Mouse (Mus musculus): ENCODE measurements around the gene Tspan7. TPM values are rescaled to one million over a fixed set of nuclear protein-coding genes. Genes with fewer than 3 reads are reported as not detected.

Gene Tspan7
- polyA plus RNA-seq, 1 experiment from 2014 or later = 106 TPM

DNA sequence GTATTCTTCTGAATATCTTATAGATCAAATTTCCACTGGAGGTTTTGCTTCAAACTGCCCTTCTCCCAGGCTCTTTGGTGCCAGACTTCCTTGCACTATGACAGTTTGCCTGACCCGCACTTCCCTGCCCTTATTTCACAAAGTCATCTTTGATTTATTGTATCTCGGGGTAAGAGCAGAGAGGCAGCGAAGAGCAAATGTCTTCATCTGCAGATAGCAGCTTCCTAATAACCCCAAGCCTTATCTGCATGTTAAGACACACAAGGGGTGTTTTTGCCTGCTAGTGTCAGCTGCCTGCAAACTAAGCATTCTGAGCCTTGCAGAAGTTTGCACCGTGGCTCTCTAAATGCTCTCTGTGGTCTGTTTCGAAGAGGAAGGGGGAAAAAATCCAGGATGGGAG is 29.5 kb downstream of the Tspan7 start:
- Histone ChIP-seq H3K4me2 (replicated peaks) (no peak overlapping the region), H3K27me3 (no peaks in the 10 kb centered on the region), H3K4me3 (no peak overlapping the region), H3K36me3 (no peaks in the 10 kb centered on the region), H3K9ac (no peak overlapping the region), H3K27ac (no peak overlapping the region), H3K9me3 (replicated peaks) (no peaks in the 10 kb centered on the region), H3K4me1 (no peaks in the 10 kb centered on the region)
- WGBS = 64% methylated on average over 5 of the region's 5 CpGs
- ATAC-seq (ENCODE audit: low FRiP score) = no peak

DNA sequence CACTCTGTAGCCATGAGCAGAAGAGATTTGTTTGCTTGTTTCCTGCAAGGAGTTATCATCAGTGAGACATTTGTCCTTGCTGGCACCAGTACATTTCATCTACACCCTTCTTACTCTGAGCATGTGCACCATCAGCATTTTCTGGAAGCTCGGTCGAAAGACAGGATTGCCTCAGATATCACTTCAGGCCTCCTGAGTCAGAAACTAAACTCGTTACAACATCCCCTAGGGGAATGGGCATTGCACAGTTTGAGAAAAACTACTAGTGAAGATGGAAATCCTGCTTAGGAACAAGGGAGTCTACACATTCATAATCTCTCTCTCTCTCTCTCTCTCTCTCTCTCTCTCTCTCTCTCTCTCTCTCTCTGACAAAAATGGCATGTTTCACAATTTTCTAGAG is 30.0 kb downstream of the Tspan7 start:
- no peak overlapping the region for H3K4me2 ChIP-seq (replicated peaks)
- H3K9me3 ChIP-seq (replicated peaks) = no peaks in the 10 kb centered on the region
- no peaks in the 10 kb centered on the region for H3K4me1 ChIP-seq
- 63% methylated on average over 3 of the region's 3 CpGs for WGBS
- H3K27me3 ChIP-seq = no peaks in the 10 kb centered on the region
- no peaks in the 10 kb centered on the region for H3K36me3 ChIP-seq
- H3K27ac ChIP-seq = no peak overlapping the region
- no peak for ATAC-seq (ENCODE audit: low FRiP score)
- H3K4me3 ChIP-seq = no peak overlapping the region
- no peak overlapping the region for H3K9ac ChIP-seq

DNA sequence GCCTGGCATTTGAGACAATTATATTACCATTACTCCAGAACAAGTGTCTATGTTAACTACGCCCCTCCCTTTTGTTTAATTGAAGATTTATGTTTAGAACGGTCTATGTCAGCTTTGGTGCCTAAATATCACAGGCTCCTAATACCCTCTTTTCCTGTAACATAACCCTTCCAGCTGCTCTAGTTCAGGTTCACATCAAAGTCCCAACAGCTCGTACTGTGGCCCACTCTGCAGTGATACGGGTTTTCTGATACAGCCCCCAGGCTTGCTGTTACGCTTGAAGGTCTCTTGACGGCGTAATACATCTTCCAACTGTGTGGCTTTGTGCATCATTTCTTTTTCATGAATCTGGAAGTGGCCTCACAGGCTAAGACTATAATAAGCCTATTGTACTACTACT is 31.5 kb downstream of the Tspan7 start:
- H3K36me3 ChIP-seq = no peaks in the 10 kb centered on the region
- no peak overlapping the region for H3K4me3 ChIP-seq
- no peak overlapping the region; the same call in 1 of the 2 replicates for H3K27ac ChIP-seq
- H3K27me3 ChIP-seq = no peaks in the 10 kb centered on the region
- H3K4me1 ChIP-seq = no peaks in the 10 kb centered on the region
- no peak overlapping the region for H3K9ac ChIP-seq
- 45% methylated on average over 7 of the region's 7 CpGs for WGBS
- no peak for ATAC-seq (ENCODE audit: low FRiP score)
- H3K9me3 ChIP-seq (replicated peaks) = no peaks in the 10 kb centered on the region
- no peak overlapping the region for H3K4me2 ChIP-seq (replicated peaks)

DNA sequence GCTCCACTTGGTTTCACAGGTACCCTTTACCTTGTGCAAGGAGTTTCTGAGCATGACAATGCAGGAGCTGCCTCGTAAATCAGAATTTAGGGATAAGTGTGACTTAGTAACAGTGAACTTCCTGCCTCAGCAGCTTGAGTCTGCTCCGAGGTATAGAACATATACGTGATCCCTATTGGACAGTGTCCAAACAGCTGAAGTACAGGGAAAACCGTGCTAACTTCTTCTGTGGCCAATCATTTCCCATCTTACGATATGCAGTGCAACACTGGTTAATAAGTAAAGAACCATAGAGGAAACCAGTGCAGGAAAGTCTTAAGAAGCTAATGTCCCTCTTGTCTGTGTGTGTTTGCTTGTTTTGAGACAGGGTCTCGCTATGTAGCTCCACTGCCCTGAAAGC is 32.0 kb downstream of the Tspan7 start:
- Histone ChIP-seq H3K4me2 (replicated peaks) (no peak overlapping the region), H3K4me3 (no peak overlapping the region), H3K9ac (no peak overlapping the region), H3K27ac (no peak overlapping the region; the same call in 1 of the 2 replicates), H3K9me3 (replicated peaks) (no peaks in the 10 kb centered on the region), H3K4me1 (no peaks in the 10 kb centered on the region), H3K27me3 (no peaks in the 10 kb centered on the region), H3K36me3 (no peaks in the 10 kb centered on the region)
- WGBS = 75% methylated on average over 6 of the region's 6 CpGs
- ATAC-seq (ENCODE audit: low FRiP score) = no peak

DNA sequence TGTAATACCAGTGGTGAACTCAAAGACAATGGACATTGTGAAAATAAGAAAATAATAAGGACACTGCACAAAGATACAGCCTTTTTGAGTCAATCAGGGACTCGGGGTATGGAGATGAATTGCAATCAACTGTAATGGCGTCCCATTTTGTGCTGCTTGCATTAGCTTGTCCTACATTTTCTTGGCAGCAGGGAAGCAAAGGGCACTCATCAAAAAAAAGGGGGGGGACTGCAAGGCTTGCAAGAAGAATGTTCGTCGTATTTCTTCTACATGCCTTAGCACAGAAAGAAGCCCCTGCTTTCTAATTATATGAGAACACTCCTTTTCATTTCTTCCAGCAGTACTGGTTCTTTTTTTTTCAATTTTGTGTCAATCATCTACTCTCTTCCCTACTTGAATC is 32.8 kb downstream of the Tspan7 start:
- 52% methylated on average over 4 of the region's 4 CpGs for WGBS
- H3K4me1 ChIP-seq = no peaks in the 10 kb centered on the region
- H3K27me3 ChIP-seq = no peaks in the 10 kb centered on the region
- no peak for ATAC-seq (ENCODE audit: low FRiP score)
- no peak overlapping the region for H3K27ac ChIP-seq
- H3K36me3 ChIP-seq = no peaks in the 10 kb centered on the region
- H3K4me2 ChIP-seq (replicated peaks) = no peak overlapping the region
- no peak overlapping the region for H3K4me3 ChIP-seq
- H3K9me3 ChIP-seq (replicated peaks) = no peaks in the 10 kb centered on the region
- H3K9ac ChIP-seq = no peak overlapping the region

DNA sequence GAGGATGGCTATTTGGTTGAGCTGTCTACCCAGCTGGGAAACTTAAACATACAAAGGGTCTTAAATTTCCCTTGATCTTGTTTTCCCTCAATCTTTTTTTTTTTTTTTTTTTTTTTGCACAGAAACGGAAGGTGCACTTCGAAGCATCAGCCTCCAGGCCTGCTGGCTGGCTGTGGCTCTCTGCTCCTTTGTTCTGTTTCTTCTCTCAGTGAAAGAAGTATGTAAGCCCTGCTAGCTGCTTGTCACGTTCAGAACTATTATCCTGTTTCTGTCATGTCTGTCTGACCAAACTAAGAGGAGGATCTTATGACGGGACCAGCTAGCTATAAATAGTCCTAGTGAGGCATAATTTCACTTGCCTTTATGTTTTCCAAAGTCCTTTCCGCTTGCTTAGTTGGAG is 33.6 kb downstream of the Tspan7 start:
- no peak overlapping the region for H3K27ac ChIP-seq

DNA sequence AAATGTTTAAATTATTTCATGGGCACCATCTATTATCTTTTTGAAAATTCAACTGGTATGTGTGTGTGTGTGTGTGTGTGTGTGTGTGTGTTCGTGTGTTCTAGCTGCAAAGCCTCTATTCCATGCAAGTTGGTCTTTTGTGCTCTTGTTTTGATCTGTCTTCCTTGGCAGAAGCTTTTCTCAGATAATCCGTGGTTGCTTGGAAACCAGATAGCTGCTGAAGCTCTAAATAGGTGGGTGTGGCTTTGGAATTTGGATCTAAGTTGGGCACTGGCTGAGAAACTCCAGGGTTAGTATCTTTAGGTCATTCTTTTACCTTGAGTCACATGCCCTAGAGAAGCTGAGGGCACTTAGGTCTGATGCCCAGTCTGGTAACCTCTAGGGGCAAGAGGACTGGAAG is 50.5 kb downstream of the Tspan7 start:
- no peaks in the 10 kb centered on the region for H3K9me3 ChIP-seq (replicated peaks)
- H3K27ac ChIP-seq = no peak overlapping the region
- H3K27me3 ChIP-seq = no peaks in the 10 kb centered on the region
- H3K4me2 ChIP-seq (replicated peaks) = no peak overlapping the region
- ATAC-seq (ENCODE audit: low FRiP score) = no peak
- 16% methylated on average over 2 of the region's 2 CpGs for WGBS
- H3K36me3 ChIP-seq = no peaks in the 10 kb centered on the region
- no peak overlapping the region for H3K4me3 ChIP-seq
- no peak overlapping the region for H3K9ac ChIP-seq
- no peaks in the 10 kb centered on the region for H3K4me1 ChIP-seq

More for the DNA sequence above, 33.6 kb downstream of the Tspan7 start:
- Histone ChIP-seq H3K27me3 (no peaks in the 10 kb centered on the region), H3K9me3 (replicated peaks) (no peaks in the 10 kb centered on the region), H3K9ac (no peak overlapping the region), H3K36me3 (no peaks in the 10 kb centered on the region), H3K4me1 (no peaks in the 10 kb centered on the region), H3K4me3 (no peak overlapping the region), H3K4me2 (replicated peaks) (no peak overlapping the region)
- WGBS = 30% methylated on average over 5 of the region's 5 CpGs
- ATAC-seq (ENCODE audit: low FRiP score) = no peak

DNA sequence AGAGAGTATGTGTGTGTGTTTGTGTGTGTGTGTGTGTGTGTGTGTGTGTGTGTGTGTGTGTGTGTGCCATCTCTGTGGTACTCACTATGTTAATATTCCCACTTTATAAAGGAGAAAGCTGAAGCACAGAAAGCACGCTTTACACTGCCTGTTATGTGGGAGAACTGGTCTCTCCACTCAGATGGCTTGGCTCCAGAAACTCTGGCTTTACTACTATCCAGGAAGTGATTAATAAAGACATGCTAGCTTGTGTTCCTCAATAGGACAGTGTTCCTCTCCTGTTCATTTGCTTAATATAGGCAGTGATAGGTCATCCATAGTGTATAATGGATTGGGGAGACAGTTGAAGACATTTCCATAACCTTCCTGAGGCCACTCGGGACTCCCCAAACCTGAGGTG is 54.1 kb downstream of the Tspan7 start:
- WGBS = 75% methylated on average over 2 of the region's 2 CpGs
- Histone ChIP-seq H3K27ac (no peak overlapping the region), H3K4me1 (no peaks in the 10 kb centered on the region), H3K36me3 (no peaks in the 10 kb centered on the region), H3K4me2 (replicated peaks) (no peak overlapping the region), H3K27me3 (no peaks in the 10 kb centered on the region), H3K4me3 (no peak overlapping the region), H3K9me3 (replicated peaks) (no peaks in the 10 kb centered on the region), H3K9ac (no peak overlapping the region)
- no peak for ATAC-seq (ENCODE audit: low FRiP score)

DNA sequence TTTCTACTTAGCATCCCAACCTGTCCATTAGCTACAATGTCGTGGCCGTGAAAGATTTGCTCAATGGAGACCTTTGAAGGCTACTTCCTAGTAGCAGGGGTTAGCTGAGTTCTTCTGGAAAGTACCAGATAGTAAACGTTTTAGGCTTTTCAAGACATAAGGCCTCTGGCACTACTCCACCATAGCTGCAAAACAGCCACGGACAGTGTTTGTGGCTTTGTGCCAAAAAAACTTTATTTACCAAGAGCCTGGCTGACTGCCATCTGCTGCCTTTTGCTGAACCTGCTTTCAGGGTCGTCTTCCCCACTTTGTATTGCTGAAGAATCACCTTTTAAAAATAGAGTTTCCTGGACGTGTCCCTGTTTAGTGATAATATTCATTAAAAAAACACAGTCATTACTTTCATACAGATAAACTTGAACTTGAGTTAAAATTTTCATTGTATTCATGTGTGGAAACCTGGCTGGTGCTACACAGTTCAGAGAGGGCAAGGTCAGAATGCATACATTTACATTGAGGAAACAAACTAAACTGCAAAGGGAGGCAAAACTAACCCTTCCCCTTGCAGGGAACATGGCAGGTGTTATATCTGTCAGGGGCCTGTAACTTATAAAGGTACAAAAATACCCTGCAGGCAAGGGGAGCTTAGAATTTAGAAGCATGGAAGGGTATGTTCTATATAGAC is 54.7 kb downstream of the Tspan7 start:
- WGBS = 65% methylated on average over 6 of the region's 6 CpGs
- H3K36me3 ChIP-seq = no peaks in the 10 kb centered on the region
- no peak for ATAC-seq (ENCODE audit: low FRiP score)
- no peak overlapping the region for H3K4me2 ChIP-seq (replicated peaks)
- no peak overlapping the region for H3K4me3 ChIP-seq
- H3K9me3 ChIP-seq (replicated peaks) = no peaks in the 10 kb centered on the region
- no peaks in the 10 kb centered on the region for H3K4me1 ChIP-seq
- H3K27me3 ChIP-seq = no peaks in the 10 kb centered on the region
- H3K27ac ChIP-seq = no peak overlapping the region
- H3K9ac ChIP-seq = no peak overlapping the region

DNA sequence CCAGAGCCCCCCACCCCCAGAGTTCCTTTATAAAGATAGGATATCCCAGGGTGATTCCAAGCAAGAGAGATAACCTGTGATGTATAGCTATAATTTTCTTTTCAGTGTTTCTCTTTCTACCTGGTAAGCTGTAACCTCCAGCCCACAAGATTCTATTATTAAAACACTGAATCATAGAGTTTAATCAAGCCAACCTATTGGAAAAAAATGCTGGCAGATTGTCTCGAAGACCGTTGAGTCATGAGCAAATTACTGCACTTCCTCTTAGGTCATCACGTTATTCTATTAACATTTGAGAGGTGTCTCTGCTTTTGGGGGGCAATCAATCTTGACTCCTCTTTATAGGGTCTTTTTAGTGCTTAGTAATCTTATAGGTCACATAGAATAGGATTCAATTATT is 61.9 kb downstream of the Tspan7 start:
- H3K36me3 ChIP-seq = no peaks in the 10 kb centered on the region
- ATAC-seq (ENCODE audit: low FRiP score) = no peak
- 86% methylated on average over 3 of the region's 3 CpGs for WGBS

DNA sequence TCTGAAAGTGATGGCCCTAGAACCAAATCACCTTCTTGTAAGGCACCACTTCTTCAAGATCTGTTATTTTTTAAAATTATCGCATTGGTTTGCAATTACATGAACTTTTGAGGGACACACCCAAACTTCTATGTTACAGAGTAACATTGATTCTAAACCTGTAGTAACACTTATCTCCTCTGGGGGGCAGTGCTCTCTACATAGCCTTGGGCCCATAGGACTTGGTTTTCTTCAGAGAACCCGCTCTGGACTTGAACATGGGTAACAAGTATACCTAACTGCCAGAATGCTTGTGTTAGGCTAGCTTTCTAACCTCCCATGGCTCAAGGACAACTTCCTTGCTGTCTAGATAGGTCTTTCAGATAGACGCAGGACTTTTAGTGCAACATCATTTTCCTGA is 64.8 kb downstream of the Tspan7 start:
- ATAC-seq (ENCODE audit: low FRiP score) = no peak

More for the DNA sequence above, 61.9 kb downstream of the Tspan7 start:
- H3K4me1 ChIP-seq = no peaks in the 10 kb centered on the region
- H3K27me3 ChIP-seq = no peaks in the 10 kb centered on the region
- no peak overlapping the region for H3K9ac ChIP-seq
- no peaks in the 10 kb centered on the region for H3K9me3 ChIP-seq (replicated peaks)
- H3K4me2 ChIP-seq (replicated peaks) = no peak overlapping the region
- H3K27ac ChIP-seq = no peak overlapping the region
- H3K4me3 ChIP-seq = no peak overlapping the region

DNA sequence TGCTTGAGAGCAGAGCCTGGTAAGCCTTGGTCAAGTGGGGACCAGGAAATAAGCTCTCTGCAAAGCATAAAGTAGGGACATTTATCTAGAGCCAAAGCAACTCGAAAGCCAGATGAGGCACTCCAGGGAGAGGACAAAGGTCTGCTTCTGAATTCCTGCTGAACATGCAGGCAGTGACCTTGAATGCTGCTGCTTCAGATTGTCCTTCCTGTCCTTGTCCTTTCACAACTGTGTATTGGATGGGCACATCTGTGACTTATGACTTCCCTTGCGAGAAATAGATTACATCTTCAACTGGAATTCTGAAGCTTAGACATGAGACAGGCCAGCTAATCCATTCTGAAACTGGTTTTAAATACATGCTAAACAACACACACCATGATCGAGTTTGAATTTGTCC is 71.9 kb downstream of the Tspan7 start:
- H3K4me2 ChIP-seq (replicated peaks) = no peak overlapping the region
- WGBS = 82% methylated on average over 3 of the region's 3 CpGs

More for the DNA sequence above, 64.8 kb downstream of the Tspan7 start:
- no peaks in the 10 kb centered on the region for H3K9me3 ChIP-seq (replicated peaks)
- H3K27ac ChIP-seq = no peak overlapping the region
- H3K4me1 ChIP-seq = no peaks in the 10 kb centered on the region
- 79% methylated on average over 3 of the region's 3 CpGs for whole genome bisulfite sequencing
- no peaks in the 10 kb centered on the region for H3K36me3 ChIP-seq
- H3K4me2 ChIP-seq (replicated peaks) = no peak overlapping the region
- H3K4me3 ChIP-seq = no peak overlapping the region
- no peaks in the 10 kb centered on the region for H3K27me3 ChIP-seq
- H3K9ac ChIP-seq = no peak overlapping the region

DNA sequence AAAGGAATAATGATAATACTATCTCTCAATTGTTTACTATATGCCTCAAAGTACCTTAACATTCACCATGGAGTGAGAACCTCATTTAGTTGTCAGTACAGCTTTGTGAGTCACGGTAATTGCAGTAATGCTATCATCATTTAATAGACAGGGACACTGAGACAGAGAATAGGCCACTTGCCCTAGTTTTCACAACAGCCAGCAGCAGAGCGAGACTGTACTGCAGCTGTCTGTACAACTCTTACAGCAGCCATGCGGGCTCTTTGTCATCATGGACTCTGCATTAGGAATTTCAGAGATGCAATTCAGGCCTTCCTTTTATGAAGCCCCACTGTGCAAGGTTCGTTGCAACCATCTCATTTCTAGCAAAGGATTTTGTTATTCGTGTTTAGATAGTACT is 72.6 kb downstream of the Tspan7 start:
- Histone ChIP-seq H3K27me3 (no peaks in the 10 kb centered on the region), H3K4me3 (no peak overlapping the region), H3K36me3 (no peaks in the 10 kb centered on the region), H3K27ac (no peak overlapping the region), H3K9me3 (replicated peaks) (no peaks in the 10 kb centered on the region), H3K4me1 (no peaks in the 10 kb centered on the region), H3K9ac (no peak overlapping the region), H3K4me2 (replicated peaks) (no peak overlapping the region)
- ATAC-seq (ENCODE audit: low FRiP score) = no peak
- WGBS = 72% methylated on average over 5 of the region's 5 CpGs

More for the DNA sequence above, 71.9 kb downstream of the Tspan7 start:
- Histone ChIP-seq H3K27me3 (no peaks in the 10 kb centered on the region), H3K9ac (no peak overlapping the region), H3K9me3 (replicated peaks) (no peaks in the 10 kb centered on the region), H3K36me3 (no peaks in the 10 kb centered on the region), H3K4me3 (no peak overlapping the region), H3K4me1 (no peaks in the 10 kb centered on the region), H3K27ac (no peak overlapping the region)
- no peak for ATAC-seq (ENCODE audit: low FRiP score)
